Mouse (Mus musculus): ENCODE results near the gene A130010J15Rik. TPM values are rescaled to one million over a fixed set of nuclear protein-coding genes. Genes with fewer than 3 reads are reported as not detected.
A peak's percentile ranks its signal among the peaks of the same experiment; 100 is the strongest.

Gene A130010J15Rik
- total RNA-seq, 2 experiments from 2014 or later: 2.3 to 3.1 TPM

- DNase-seq: no peak
Measured at GRCm38 (mm10) chr1:193156316-193157110, 11.3 kb upstream of the A130010J15Rik start.

- DNase-seq: no peak
Measured at GRCm38 (mm10) chr1:193157111-193157492, 10.7 kb upstream of the A130010J15Rik start.

- no peak for DNase-seq
Measured at GRCm38 (mm10) chr1:193159163-193159562, 8.7 kb upstream of the A130010J15Rik start.

- no peak for DNase-seq
Measured at GRCm38 (mm10) chr1:193159613-193160012, 8.2 kb upstream of the A130010J15Rik start.

GRCm38 (mm10) chr1:193160317-193161032 lies 7.4 kb upstream of the A130010J15Rik start:
- DNase-seq: peak; percentile 36

- no peak for DNase-seq
Measured at GRCm38 (mm10) chr1:193169228-193169627, 1.4 kb downstream of the A130010J15Rik start.

GRCm38 (mm10) chr1:193169856-193170255 lies 2.0 kb downstream of the A130010J15Rik start:
- DNase-seq: no peak

- DNase-seq: peak; percentile 95
Measured at GRCm38 (mm10) chr1:193172991-193173809, 5.4 kb downstream of the A130010J15Rik start.

- no peak for DNase-seq
Measured at GRCm38 (mm10) chr1:193173810-193174129, 5.9 kb downstream of the A130010J15Rik start.

GRCm38 (mm10) chr1:193174143-193174733 lies 6.4 kb downstream of the A130010J15Rik start:
- no peak for DNase-seq

GRCm38 (mm10) chr1:193181104-193181503 lies 13.3 kb downstream of the A130010J15Rik start:
- no peak for DNase-seq

GRCm38 (mm10) chr1:193188257-193188656 lies 20.4 kb downstream of the A130010J15Rik start:
- DNase-seq: no peak

- DNase-seq: peak; percentile 78
Measured at GRCm38 (mm10) chr1:193189151-193189621, 21.3 kb downstream of the A130010J15Rik start.

- no peak for DNase-seq
Measured at GRCm38 (mm10) chr1:193189771-193190170, 21.9 kb downstream of the A130010J15Rik start.

- no peak for DNase-seq
Measured at GRCm38 (mm10) chr1:193191675-193192283, 23.9 kb downstream of the A130010J15Rik start.

GRCm38 (mm10) chr1:193194416-193195140 lies 26.7 kb downstream of the A130010J15Rik start:
- DNase-seq: no peak

GRCm38 (mm10) chr1:193195169-193195810 lies 27.4 kb downstream of the A130010J15Rik start:
- DNase-seq: no peak

- DNase-seq: peak; percentile 46
Measured at GRCm38 (mm10) chr1:193197494-193198205, 29.8 kb downstream of the A130010J15Rik start.

- DNase-seq: no peak
Measured at GRCm38 (mm10) chr1:193198312-193198711, 30.5 kb downstream of the A130010J15Rik start.
